Mouse (Mus musculus): Measurements from ENCODE around the gene Dbn1. TPM values are rescaled to one million over a fixed set of nuclear protein-coding genes. Genes with fewer than 3 reads are reported as not detected.
"Not testable (repeated sequence)": the region's sequence is repeated elsewhere in the genome, so short reads cannot be mapped to it uniquely, and the experiment has no call there.

Gene Dbn1
- polyA plus RNA-seq, 1 experiment from 2014 or later, result 572 TPM

DNA sequence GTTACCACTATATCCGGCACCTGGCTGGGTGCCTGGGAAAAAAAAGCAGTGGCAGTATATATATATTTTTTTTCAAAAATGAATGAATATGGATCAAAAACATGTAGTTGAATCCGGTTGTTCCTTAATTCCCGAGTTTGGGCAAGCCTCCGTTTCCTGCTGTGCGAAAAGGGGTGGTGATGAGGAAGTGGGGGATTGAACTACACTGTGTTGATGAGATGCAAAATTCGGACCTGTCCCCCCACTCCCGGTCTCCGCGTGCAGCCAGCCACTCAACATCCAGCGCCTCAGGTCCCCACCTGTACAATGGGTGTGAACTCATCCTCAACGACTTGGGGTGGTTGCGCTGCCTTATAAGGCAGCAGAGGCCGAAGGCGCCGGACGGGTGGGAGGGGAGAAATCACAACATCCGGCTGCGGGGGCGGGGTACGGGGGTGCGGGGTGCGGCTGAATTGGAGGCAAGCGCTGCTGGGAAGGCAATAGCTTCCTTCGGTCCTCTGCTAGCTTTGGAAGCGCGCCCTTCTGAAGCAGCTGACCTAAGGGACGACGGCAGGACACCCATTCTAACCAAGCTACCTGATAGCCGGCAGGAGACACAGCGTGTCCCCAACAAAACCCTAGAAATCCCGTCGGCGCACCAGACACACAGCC lies 43.5 kb downstream of the Dbn1 start:
- H3K4me2 ChIP-seq, result peak overlapping the region; percentile 94
- ATAC-seq (ENCODE audit: low FRiP score, low read depth), result peak; percentile 77
- no peaks in the 10 kb centered on the region for H3K36me3 ChIP-seq
- H3K9me3 ChIP-seq, result no peaks in the 10 kb centered on the region
- H3K27ac ChIP-seq (replicated peaks), result peak overlapping the region; percentile 97
- peak overlapping the region; percentile 92 for H3K4me3 ChIP-seq
- H3K27me3 ChIP-seq, result no peaks in the 10 kb centered on the region
- peaks cover 33% of the 10 kb centered on the region for H3K4me1 ChIP-seq (replicated peaks)
- peak overlapping the region; percentile 64 for H3K9ac ChIP-seq
- WGBS, result 1% methylated on average over 33 of the region's 33 CpGs

DNA sequence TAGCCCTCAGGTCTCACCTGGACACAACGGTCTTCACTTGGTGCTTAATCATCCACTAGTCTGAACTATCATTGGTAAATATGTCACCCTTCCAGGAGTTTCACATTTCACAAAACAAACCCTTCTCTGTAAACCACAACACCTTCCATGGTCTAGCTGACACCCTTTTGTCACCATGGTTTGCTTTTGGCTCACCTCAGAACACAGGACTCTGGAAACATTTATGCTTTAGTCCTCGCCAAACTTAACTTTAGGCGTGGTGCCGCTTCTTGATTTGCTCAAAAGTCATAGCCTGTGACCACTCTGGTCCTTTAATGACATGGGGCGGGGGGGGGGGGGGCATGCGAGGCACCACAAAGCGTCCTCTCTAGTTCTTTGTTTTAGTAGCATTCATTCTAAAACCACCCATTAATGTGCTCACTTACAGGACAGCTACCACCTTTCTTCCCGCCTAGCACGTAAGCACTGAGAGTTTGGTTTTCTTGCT lies 44.1 kb downstream of the Dbn1 start:
- H3K9ac ChIP-seq, result peak overlapping the region; percentile 64
- ATAC-seq (ENCODE audit: low FRiP score, low read depth), result no peak
- 40% methylated on average over 9 of the region's 9 CpGs for whole genome bisulfite sequencing

DNA sequence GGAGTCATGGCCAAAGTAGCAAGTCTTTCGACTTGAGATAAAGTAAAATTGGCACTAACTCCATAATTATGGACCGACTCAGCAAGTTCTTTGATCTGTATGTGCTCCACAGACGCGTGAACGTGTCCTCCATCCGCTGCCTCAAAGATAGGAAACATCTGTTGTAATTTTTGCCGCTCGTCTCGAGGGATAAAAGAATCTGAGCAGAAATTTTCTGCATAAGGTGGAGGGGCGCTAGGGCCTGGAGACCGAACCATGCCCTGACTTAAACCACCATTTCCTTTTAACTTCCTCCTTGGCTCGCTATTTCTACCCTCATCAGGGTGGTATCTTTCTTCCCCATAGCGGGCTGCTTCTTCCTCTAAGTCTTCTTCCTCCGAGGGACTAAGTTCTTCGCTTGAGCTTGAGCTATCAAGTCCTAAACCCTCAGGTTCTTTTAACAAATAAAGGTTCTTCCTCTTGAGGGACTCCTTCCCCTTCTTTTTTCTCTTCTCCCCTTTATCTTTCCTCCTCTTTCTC lies 50.7 kb downstream of the Dbn1 start:
- not testable (repeated sequence) for H3K4me1 ChIP-seq (replicated peaks); ATAC-seq (ENCODE audit: low FRiP score, low read depth); H3K36me3 ChIP-seq; H3K9ac ChIP-seq; H3K9me3 ChIP-seq; H3K27me3 ChIP-seq; H3K4me2 ChIP-seq; H3K4me3 ChIP-seq; H3K27ac ChIP-seq (replicated peaks)
- whole genome bisulfite sequencing, result 90% methylated on average over 15 of the region's 15 CpGs

More for the DNA sequence above, 44.1 kb downstream of the Dbn1 start:
- Histone ChIP-seq H3K9me3 (no peaks in the 10 kb centered on the region), H3K36me3 (no peaks in the 10 kb centered on the region), H3K4me1 (replicated peaks) (peaks cover 33% of the 10 kb centered on the region), H3K27ac (replicated peaks) (peak overlapping the region; percentile 97), H3K4me2 (peak overlapping the region; percentile 94), H3K4me3 (peak overlapping the region; percentile 92), H3K27me3 (no peaks in the 10 kb centered on the region)

DNA sequence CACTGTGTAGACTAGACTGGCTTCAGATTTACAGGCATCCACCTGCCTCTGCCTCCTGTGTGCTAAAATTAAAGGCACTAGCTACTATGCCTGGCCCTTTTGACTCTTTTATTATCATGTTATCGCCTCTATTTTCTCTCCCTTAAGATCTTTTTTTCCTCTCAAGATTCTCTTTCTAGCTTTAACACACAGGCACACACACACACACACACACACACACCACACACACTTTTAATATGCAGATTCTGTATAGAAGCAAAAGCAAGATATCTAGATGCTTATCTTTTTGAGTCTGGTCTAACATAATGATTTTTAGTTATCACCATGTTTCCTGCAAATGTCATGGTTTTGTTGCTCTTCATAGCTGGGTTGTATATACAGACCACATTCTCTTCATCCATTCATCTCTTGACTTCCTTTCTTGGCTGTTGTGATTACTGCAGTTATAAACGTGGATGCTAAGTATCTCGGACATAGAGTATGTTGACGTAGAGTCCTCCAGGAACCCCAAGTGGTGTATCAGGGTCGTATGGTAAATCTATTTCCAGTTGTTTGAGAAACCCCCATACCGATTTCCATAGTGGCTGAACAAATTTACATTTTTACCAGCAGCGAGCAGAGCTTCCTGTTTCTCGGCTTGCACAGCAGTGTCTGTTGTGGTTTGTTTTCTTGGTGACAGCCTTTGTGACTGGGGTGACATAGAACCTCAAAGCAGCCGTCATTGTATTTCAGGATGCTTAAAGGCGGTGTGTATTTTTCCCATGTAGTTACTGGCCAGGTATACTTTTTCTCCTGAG lies 55.8 kb downstream of the Dbn1 start:
- H3K9ac ChIP-seq, result no peak overlapping the region
- H3K4me1 ChIP-seq (replicated peaks), result no peaks in the 10 kb centered on the region
- no peak overlapping the region for H3K27ac ChIP-seq (replicated peaks)
- H3K9me3 ChIP-seq, result no peaks in the 10 kb centered on the region
- no peaks in the 10 kb centered on the region for H3K36me3 ChIP-seq
- 74% methylated on average over 10 of the region's 10 CpGs for WGBS
- H3K4me3 ChIP-seq, result no peak overlapping the region
- no peaks in the 10 kb centered on the region for H3K27me3 ChIP-seq
- ATAC-seq (ENCODE audit: low FRiP score, low read depth), result no peak
- no peak overlapping the region for H3K4me2 ChIP-seq

DNA sequence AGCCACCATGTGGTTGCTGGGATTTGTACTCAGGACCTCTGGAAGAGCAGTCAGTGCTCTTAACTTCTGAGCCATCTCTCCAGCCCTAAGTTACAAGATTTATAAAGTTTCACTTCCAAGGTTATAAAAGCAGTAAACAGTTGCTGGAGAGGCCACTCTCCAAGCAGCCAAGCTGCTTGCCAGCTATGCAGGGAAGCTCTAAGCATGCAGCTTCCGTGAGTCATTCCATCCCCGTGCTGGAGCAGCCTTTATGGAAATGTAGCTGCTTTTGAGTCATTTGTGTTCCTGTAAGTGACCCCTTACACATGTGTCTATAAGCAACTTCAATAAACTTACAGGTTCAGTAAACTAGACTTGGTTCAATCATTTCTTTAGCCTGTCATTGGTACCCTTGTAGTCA lies 57.3 kb downstream of the Dbn1 start:
- H3K9me3 ChIP-seq, result no peaks in the 10 kb centered on the region
- ATAC-seq (ENCODE audit: low FRiP score, low read depth), result no peak
- H3K4me3 ChIP-seq, result no peak overlapping the region
- no peak overlapping the region for H3K27ac ChIP-seq (replicated peaks)
- 86% methylated on average over 2 of the region's 2 CpGs for WGBS
- no peak overlapping the region for H3K9ac ChIP-seq
- H3K4me1 ChIP-seq (replicated peaks), result no peaks in the 10 kb centered on the region
- H3K36me3 ChIP-seq, result no peaks in the 10 kb centered on the region
- no peaks in the 10 kb centered on the region for H3K27me3 ChIP-seq
- H3K4me2 ChIP-seq, result no peak overlapping the region

DNA sequence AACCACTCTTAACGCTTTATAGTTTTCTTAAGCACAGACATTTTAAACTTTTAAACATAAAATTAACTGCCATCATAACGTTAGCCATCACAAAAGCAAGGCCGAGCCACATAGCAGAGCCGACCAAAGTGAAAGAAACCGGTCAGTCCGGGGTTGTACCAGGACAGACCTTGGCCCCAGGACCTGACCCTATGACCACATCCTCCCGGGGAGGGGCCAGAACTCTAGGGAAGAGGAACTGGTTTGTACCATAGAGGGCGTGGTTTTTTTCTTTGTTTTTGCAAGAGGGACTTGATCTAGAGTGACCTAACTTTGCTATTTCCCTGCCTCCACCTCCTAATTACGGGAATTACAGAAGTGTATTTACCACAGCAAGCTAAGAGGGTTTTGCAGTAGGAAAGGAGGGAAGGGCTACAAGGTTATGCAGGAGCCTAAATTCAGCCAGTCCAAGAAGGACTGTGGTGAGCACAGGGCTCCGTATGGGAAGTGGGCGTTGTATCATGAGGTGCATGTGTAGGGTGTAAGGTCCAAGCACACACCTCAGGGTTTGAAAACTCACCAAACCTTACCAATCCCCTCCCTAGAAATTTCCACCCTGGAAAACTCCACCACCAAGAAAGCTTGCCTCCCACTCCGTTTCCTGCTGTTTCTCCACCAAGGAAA lies 58.6 kb downstream of the Dbn1 start:
- Histone ChIP-seq H3K27me3 (no peaks in the 10 kb centered on the region), H3K4me1 (replicated peaks) (no peaks in the 10 kb centered on the region), H3K9me3 (no peaks in the 10 kb centered on the region), H3K27ac (replicated peaks) (no peak overlapping the region), H3K4me3 (no peak overlapping the region), H3K4me2 (no peak overlapping the region), H3K36me3 (no peaks in the 10 kb centered on the region), H3K9ac (no peak overlapping the region)
- no peak for ATAC-seq (ENCODE audit: low FRiP score, low read depth)
- 75% methylated on average over 12 of the region's 12 CpGs for WGBS

DNA sequence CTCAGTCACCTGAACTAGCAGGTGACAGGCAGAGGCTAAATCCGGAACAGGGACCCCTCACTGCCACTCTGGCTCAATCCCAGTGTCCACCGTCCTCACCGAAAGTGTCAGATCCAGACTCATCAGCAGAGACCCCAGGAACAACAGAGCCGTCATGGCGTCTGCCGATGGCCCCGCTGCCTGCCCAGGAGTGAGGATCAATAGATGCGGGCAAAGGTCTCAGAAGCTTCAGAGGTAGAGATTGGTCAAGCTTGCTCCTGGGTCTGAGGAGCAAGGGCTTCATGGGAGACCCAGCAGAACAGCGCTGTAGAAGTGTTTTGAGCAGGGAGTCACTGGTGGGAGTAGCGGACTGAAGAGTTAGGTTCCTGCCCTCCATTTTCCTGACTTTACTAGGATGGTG lies 61.3 kb downstream of the Dbn1 start, which contains the start of gene F12:
TSS of gene F12 (minus strand) at position 181 of the 400 bp plus-strand sequence.
- no peak within 1 kb of the TSS for H3K4me3 ChIP-seq
- ATAC-seq (ENCODE audit: low FRiP score, low read depth), result no peak
- H3K9me3 ChIP-seq, result no peaks in the 10 kb centered on the region
- peaks cover under 1% of the 10 kb centered on the region; the same call in 1 of the 2 replicates for H3K4me1 ChIP-seq (replicated peaks)
- WGBS, result 91% methylated on average over 10 of the region's 10 CpGs
- no peak within 1 kb of the TSS for H3K9ac ChIP-seq
- peaks cover 12% of the 10 kb centered on the region for H3K27me3 ChIP-seq
- H3K36me3 ChIP-seq, result no peaks in the 10 kb centered on the region
- H3K27ac ChIP-seq (replicated peaks), result no peak within 1 kb of the TSS
- no peak within 1 kb of the TSS for H3K4me2 ChIP-seq

Small RNA genes within 50 kb of the gene (microRNA-seq; reads per million reads assigned to microRNA genes)
- gene Mir6943 (not detected), gene Mir6944 (79.8 reads per million, percentile 49 among the genes with 10 or more reads in this experiment), gene Mir6945 (2.2 reads per million, percentile 3 among the genes with 10 or more reads in this experiment)

Other genes starting within 250 kb of the Dbn1 start
- 338 and 343 TPM in 2 replicates for gene Prelid1, start 167.6 kb downstream of the Dbn1 start, polyA plus RNA-seq (2015; fragmentation: Nextera tagmentation; extraction: Ambion mirVana)
- gene Rab24, start 166.2 kb downstream of the Dbn1 start, polyA plus RNA-seq (2015; fragmentation: Nextera tagmentation; extraction: Ambion mirVana), result 103 and 108 TPM in 2 replicates
- gene Mxd3, start 158.3 kb downstream of the Dbn1 start, polyA plus RNA-seq (2015; fragmentation: Nextera tagmentation; extraction: Ambion mirVana), result 11.3 and 14.4 TPM in 2 replicates
- 49.5 and 50.1 TPM in 2 replicates for gene Lman2, start 125.3 kb downstream of the Dbn1 start, polyA plus RNA-seq (2015; fragmentation: Nextera tagmentation; extraction: Ambion mirVana)
- gene Rgs14, start 118.4 kb downstream of the Dbn1 start, polyA plus RNA-seq (2015; fragmentation: Nextera tagmentation; extraction: Ambion mirVana), result 0.29 and 0.41 TPM in 2 replicates
- gene Slc34a1, start 89.9 kb downstream of the Dbn1 start, polyA plus RNA-seq (2015; fragmentation: Nextera tagmentation; extraction: Ambion mirVana), result 0.04 and 0.17 TPM in 2 replicates
- 0.72 and 1.1 TPM in 2 replicates for gene Pfn3, start 72.9 kb downstream of the Dbn1 start, polyA plus RNA-seq (2015; fragmentation: Nextera tagmentation; extraction: Ambion mirVana)
- gene F12, start 61.3 kb downstream of the Dbn1 start, polyA plus RNA-seq (2015; fragmentation: Nextera tagmentation; extraction: Ambion mirVana), result 0.17 and 0.66 TPM in 2 replicates
- gene Grk6, start 43.0 kb downstream of the Dbn1 start, polyA plus RNA-seq (2015; fragmentation: Nextera tagmentation; extraction: Ambion mirVana), result 38.2 and 40.7 TPM in 2 replicates
- gene Prr7, start 23.8 kb downstream of the Dbn1 start, polyA plus RNA-seq (2015; fragmentation: Nextera tagmentation; extraction: Ambion mirVana), result 4.6 and 5.1 TPM in 2 replicates
- 158 and 171 TPM in 2 replicates for gene Pdlim7, start 25.6 kb upstream of the Dbn1 start, polyA plus RNA-seq (2015; fragmentation: Nextera tagmentation; extraction: Ambion mirVana)
- 5.2 and 5.3 TPM in 2 replicates for gene Dok3, start 41.2 kb upstream of the Dbn1 start, polyA plus RNA-seq (2015; fragmentation: Nextera tagmentation; extraction: Ambion mirVana)
- 54.5 and 58.8 TPM in 2 replicates for gene Ddx41, start 48.5 kb upstream of the Dbn1 start, polyA plus RNA-seq (2015; fragmentation: Nextera tagmentation; extraction: Ambion mirVana)
- 52.9 and 54.8 TPM in 2 replicates for gene Fam193b, start 83.0 kb upstream of the Dbn1 start, polyA plus RNA-seq (2015; fragmentation: Nextera tagmentation; extraction: Ambion mirVana)
- gene Tmed9, start 85.6 kb upstream of the Dbn1 start, polyA plus RNA-seq (2015; fragmentation: Nextera tagmentation; extraction: Ambion mirVana), result 98.0 and 101 TPM in 2 replicates
- gene B4galt7, start 111.8 kb upstream of the Dbn1 start, polyA plus RNA-seq (2015; fragmentation: Nextera tagmentation; extraction: Ambion mirVana), result 44.8 and 46.0 TPM in 2 replicates
- 98.6 and 103 TPM in 2 replicates for gene Caml, start 134.9 kb upstream of the Dbn1 start, polyA plus RNA-seq (2015; fragmentation: Nextera tagmentation; extraction: Ambion mirVana)
- 23.9 and 24.1 TPM in 2 replicates for gene Ddx46, start 146.9 kb upstream of the Dbn1 start, polyA plus RNA-seq (2015; fragmentation: Nextera tagmentation; extraction: Ambion mirVana)
- gene B230219D22Rik, start 205.0 kb upstream of the Dbn1 start, polyA plus RNA-seq (2015; fragmentation: Nextera tagmentation; extraction: Ambion mirVana), result 74.1 and 76.9 TPM in 2 replicates
- gene Txndc15, start 226.5 kb upstream of the Dbn1 start, polyA plus RNA-seq (2015; fragmentation: Nextera tagmentation; extraction: Ambion mirVana), result 136 and 142 TPM in 2 replicates
- gene Pcbd2, start 239.3 kb upstream of the Dbn1 start, polyA plus RNA-seq (2015; fragmentation: Nextera tagmentation; extraction: Ambion mirVana), result 22.5 and 27.3 TPM in 2 replicates

Measured in hindbrain, embryonic 15.5 days (tissue).